Comparison of ENCODE assay signal across 24 mouse cellular contexts in the genomic region with DNA sequence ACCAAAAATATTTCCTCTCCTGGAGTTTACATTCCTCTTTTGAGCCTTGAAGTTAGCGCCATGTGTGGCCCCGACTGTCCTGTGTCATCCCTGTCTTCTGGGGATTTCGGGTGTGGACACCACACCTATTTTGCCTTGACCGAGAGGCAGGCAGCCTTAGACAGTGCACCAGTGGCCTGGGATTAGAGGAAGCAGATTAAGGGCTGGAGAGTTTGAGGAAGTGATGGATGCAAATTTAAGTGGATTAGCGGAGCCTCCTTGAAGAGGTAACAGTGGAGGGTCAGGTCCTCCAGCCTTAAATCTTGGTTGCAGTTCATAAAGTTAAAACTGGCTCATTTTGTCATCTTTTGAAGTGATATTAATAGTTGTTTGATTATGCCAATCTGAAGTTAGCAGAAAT. TPM values are rescaled to one million over a fixed set of nuclear protein-coding genes. Genes with fewer than 3 reads are reported as not detected.
DNase-seq lines count a peak whose midpoint lies in the region; ATAC-seq lines count a peak whose summit lies in the region.
"Had no signal": no experiment of that assay in that cellular context is flagged by ENCODE, and none has a peak within 500 bp of the region (broad histone marks: within the 10 kb centered on the region; RNA-seq: fewer than 3 reads in every experiment).

No protein-coding gene starts in this region.

- H3K27me3 ChIP-seq in heart, embryonic 13.5 days (replicated peaks), result no peaks in the 10 kb centered on the region
- H3K27me3 ChIP-seq: CH12.LX; embryonic facial prominence, embryonic 12.5 days; forebrain, embryonic 13.5 days; forebrain, embryonic 15.5 days; Patski had no signal

- no peak overlapping the region for H3K27ac ChIP-seq in heart, embryonic 13.5 days (replicated peaks)
- H3K27ac ChIP-seq: embryonic facial prominence, embryonic 10.5 days; embryonic facial prominence, embryonic 12.5 days; forebrain, embryonic 13.5 days; forebrain, embryonic 15.5 days had no signal

- peak overlapping the region; percentile 50; the same call in 1 of the 2 replicates for H3K9ac ChIP-seq in heart, embryonic 13.5 days
- H3K9ac ChIP-seq: embryonic facial prominence, embryonic 12.5 days; forebrain, embryonic 13.5 days; forebrain, embryonic 15.5 days had no signal

- H3K36me3 ChIP-seq in heart, embryonic 13.5 days, result peaks cover 21% of the 10 kb centered on the region
- H3K36me3 ChIP-seq: embryonic facial prominence, embryonic 12.5 days; forebrain, embryonic 15.5 days had no signal

- no peak for DNase-seq in heart, adult 18-20 months
- peak; percentile 59 for DNase-seq in retina, adult 2 months (ENCODE audit: low read depth, low spot score)
- DNase-seq in retina, embryonic 14.5 days (ENCODE audit: low spot score), result no peak
- DNase-seq in retina, postnatal 1 day, result peak; percentile 34
- DNase-seq in left cerebral cortex, postnatal 10 days (ENCODE audit: extremely low spot score in 1 of 2, low spot score in 2 of 2), result no peak
- DNase-seq: adrenal gland, adult 8-10 months; adrenal gland, postnatal 14 days; adrenal gland, postnatal 36 days; B cell, adult 2 months; cerebellum, adult 11-12 months; cerebellum, adult 2 months; cerebellum, adult 9-10 months; cerebellum, postnatal 10 days; cerebellum, postnatal 25 days had no signal

- no peak overlapping the region for H3K4me3 ChIP-seq in heart, embryonic 13.5 days
- H3K4me3 ChIP-seq: embryonic facial prominence, embryonic 10.5 days; embryonic facial prominence, embryonic 12.5 days; forebrain, embryonic 13.5 days; forebrain, embryonic 15.5 days had no signal

- no peaks in the 10 kb centered on the region for H3K9me3 ChIP-seq in heart, embryonic 13.5 days
- H3K9me3 ChIP-seq: embryonic facial prominence, embryonic 10.5 days; embryonic facial prominence, embryonic 12.5 days; forebrain, embryonic 13.5 days; forebrain, embryonic 15.5 days; G1E had no signal

- no peak for ATAC-seq in heart, embryonic 13.5 days (ENCODE audit: extremely low read depth, insufficient number of reproducible peaks, low FRiP score, low TSS enrichment)
- ATAC-seq: activated CD4-positive, CD25-positive, alpha-beta regulatory T cell, adult 4 months; CD4-positive, CD25-positive, alpha-beta regulatory T cell, adult 4 months; forebrain, embryonic 13.5 days; forebrain, embryonic 15.5 days; Patski had no signal

- WGBS in heart, embryonic 13.5 days, result 73% methylated on average over 5 of the region's 5 CpGs

- peaks cover 91% of the 10 kb centered on the region for H3K4me1 ChIP-seq in heart, embryonic 13.5 days

- H3K4me2 ChIP-seq in heart, embryonic 13.5 days, result no peak overlapping the region
- H3K4me2 ChIP-seq: embryonic facial prominence, embryonic 12.5 days; forebrain, embryonic 13.5 days; forebrain, embryonic 15.5 days had no signal

- intact Hi-C loops in left cerebral cortex, postnatal 10 days (cut with DNase I), result no loop called here

RNA-seq across cellular contexts. Expression of a gene that starts 7.3 kb away (rescaled TPM):
- 35.4 and 39.6 TPM in 2 replicates for polyA plus RNA-seq in heart, embryonic 13.5 days (2015; fragmentation: Nextera tagmentation; extraction: Ambion mirVana)
- 100 to 1,000 TPM; 137 to 154 TPM for total RNA-seq in heart, adult 18-20 months (2021)
- total RNA-seq in left cerebral cortex, postnatal 10 days (2021), result 100 to 1,000 TPM; 264 to 274 TPM

RNA-seq across cellular contexts. Expression of a gene that starts 58.1 kb away (rescaled TPM):
- polyA plus RNA-seq in heart, embryonic 13.5 days (2015; fragmentation: Nextera tagmentation; extraction: Ambion mirVana), result 24.4 and 25.0 TPM in 2 replicates
- 10 to 100 TPM; 26.5 to 28.9 TPM for total RNA-seq in heart, adult 18-20 months (2021)
- total RNA-seq in left cerebral cortex, postnatal 10 days (2021), result 10 to 100 TPM; 50.4 to 51.8 TPM

RNA-seq across cellular contexts. Expression of a gene that starts 58.1 kb away (rescaled TPM):
- polyA plus RNA-seq in heart, embryonic 13.5 days (2015; fragmentation: Nextera tagmentation; extraction: Ambion mirVana), result 1.7 TPM in 2 replicates
- 10 to 100 TPM; 25.4 to 27.5 TPM for total RNA-seq in heart, adult 18-20 months (2021)
- total RNA-seq in left cerebral cortex, postnatal 10 days (2021), result 1 to 10 TPM; 2.2 to 2.5 TPM

Comparison
In these comparisons a context has a peak if more than half of its experiments do, and no peak if none do; other contexts are left out.
1. DNase-seq: peak in retina, adult 2 months (single experiment) and retina, postnatal 1 day (single experiment); none in heart, adult 18-20 months (0 of 2), retina, embryonic 14.5 days (single experiment) and left cerebral cortex, postnatal 10 days (0 of 2).
2. RNA of a gene that starts 58.1 kb away (total RNA-seq): 25.4 to 27.5 TPM in heart, adult 18-20 months; 2.2 to 2.5 TPM in left cerebral cortex, postnatal 10 days; every median in the first group is over 4 times any median in the second.